Comparison of ENCODE assay signal across 20 mouse cellular contexts in genomic region chr7:109025743-109026142, GRCm38 (mm10). TPM values are rescaled to one million over a fixed set of nuclear protein-coding genes. Genes with fewer than 3 reads are reported as not detected.
"Had no signal": no experiment of that assay in that cellular context is flagged by ENCODE, and none has a peak within 500 bp of the region (broad histone marks: within the 10 kb centered on the region; RNA-seq: fewer than 3 reads in every experiment).

No protein-coding gene starts in this region.

- H3K27me3 ChIP-seq: limb, embryonic 13.5 days; liver, embryonic 13.5 days; lung, embryonic 15.5 days; midbrain, embryonic 13.5 days; neural tube, embryonic 13.5 days; stomach, embryonic 15.5 days had no signal

- DNase-seq: kidney, postnatal 4 days; layer of hippocampus, adult 9-11 months; layer of hippocampus, postnatal 36 days; liver, embryonic 13.5 days; lung, postnatal 10 days; lung, postnatal 36 days; retina, postnatal 1 day; right cerebral cortex, postnatal 25 days; spleen, adult 18-20 months; thymus, postnatal 25 days had no signal

- H3K36me3 ChIP-seq: limb, embryonic 10.5 days; liver, embryonic 13.5 days; lung, embryonic 15.5 days; stomach, embryonic 15.5 days had no signal

- H3K4me3 ChIP-seq: limb, embryonic 10.5 days; limb, embryonic 13.5 days; liver, embryonic 13.5 days; lung, embryonic 15.5 days; megakaryocyte, embryonic 14.5 days; midbrain, embryonic 10.5 days; midbrain, embryonic 13.5 days; myocyte; neural tube, embryonic 13.5 days; stomach, embryonic 15.5 days had no signal

- H3K4me1 ChIP-seq: limb, embryonic 10.5 days; limb, embryonic 13.5 days; liver, embryonic 13.5 days; lung, embryonic 15.5 days; midbrain, embryonic 10.5 days; midbrain, embryonic 13.5 days; neural tube, embryonic 13.5 days; stomach, embryonic 15.5 days had no signal

- H3K27ac ChIP-seq: limb, embryonic 10.5 days; limb, embryonic 13.5 days; liver, embryonic 13.5 days; lung, embryonic 15.5 days; midbrain, embryonic 10.5 days; midbrain, embryonic 13.5 days; neural tube, embryonic 13.5 days; stomach, embryonic 15.5 days had no signal

RNA-seq across cellular contexts. Expression of gene Ric3, which starts 57.4 kb away (rescaled TPM):
- total RNA-seq: monocyte, adult 5-6 weeks had no signal
- polyA plus RNA-seq: myocyte had no signal
